Mouse (Mus musculus) adrenal gland, adult 2 months (tissue): ENCODE data around the gene Tnk1. TPM values are rescaled to one million over a fixed set of nuclear protein-coding genes. Genes with fewer than 3 reads are reported as not detected.

Experiments used
- DNase-seq: peaks from one replicate; pipeline ENCODE4 v3.0.0; 2021
- long read RNA-seq: library from polyadenylated mRNA; stranded (forward); transcript quantifications from one replicate; pipeline ENCODE4 v2.0.0, GENCODE M21; 2021
- polyA plus RNA-seq: library from polyadenylated mRNA; depleted of rRNA; stranded (reverse); fragments of >200 nt; gene quantifications from 2 replicates; pipeline ENCODE4 v1.2.3, GENCODE M21; 2012; rRNA removed
- total RNA-seq, 2 experiments: library from RNA; stranded (reverse); gene quantifications; 2 replicates each; pipeline ENCODE4 v1.2.3; 2021

Tnk1 gene
- under 1 TPM in 1 of 2 experiments, not detected in 1; 0.38 TPM for total RNA-seq
- 0.17 and 0.91 TPM in 2 replicates for polyA plus RNA-seq
- long read RNA-seq = 0 reads

DNA sequence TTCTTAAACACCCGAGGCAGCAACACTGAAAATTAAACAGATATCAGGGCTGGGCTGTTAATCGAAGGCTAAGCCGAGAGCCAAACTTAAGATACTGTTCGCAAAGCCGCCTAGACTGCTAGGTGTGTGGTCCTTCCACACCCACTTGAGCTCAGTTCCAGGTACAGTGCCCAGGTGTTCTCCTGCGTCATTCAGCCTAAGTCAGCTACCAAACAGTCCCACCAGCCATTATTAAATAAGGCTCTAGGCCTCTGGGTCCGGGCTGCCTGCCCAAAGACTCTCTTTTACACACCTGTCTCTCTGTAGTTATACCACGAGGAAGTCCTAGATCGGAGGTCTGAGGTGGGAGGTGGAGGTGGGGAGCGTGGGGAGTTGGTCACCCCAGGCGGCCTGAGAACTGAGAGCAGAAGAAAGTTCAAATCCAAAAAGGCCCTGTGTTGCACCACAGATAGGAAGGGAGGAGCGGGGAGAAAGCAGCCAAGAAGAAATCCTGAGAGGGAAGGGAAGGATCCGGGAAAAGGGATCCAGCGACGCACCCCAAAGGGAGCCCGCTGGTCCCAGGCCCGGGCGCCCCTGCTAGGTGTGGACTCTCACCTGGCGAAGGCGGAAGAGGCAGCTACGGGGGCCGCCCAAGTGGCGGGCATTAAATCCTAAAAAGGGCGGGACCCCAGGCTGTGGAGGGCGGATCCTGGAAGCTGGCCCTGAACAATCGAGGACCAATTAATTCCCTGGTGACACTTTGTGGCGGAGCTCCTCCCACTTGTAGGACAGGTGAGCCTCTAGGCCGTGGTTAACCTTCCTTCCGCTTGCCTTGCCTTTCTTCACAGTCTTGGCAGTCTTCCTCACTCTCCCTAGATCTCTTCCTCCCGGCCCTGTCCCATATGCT lies at the start of gene Tnk1:
Tnk1 (minus strand) TSS at position 618 of the 886 bp plus-strand sequence.
- DNase-seq = no peak

DNA sequence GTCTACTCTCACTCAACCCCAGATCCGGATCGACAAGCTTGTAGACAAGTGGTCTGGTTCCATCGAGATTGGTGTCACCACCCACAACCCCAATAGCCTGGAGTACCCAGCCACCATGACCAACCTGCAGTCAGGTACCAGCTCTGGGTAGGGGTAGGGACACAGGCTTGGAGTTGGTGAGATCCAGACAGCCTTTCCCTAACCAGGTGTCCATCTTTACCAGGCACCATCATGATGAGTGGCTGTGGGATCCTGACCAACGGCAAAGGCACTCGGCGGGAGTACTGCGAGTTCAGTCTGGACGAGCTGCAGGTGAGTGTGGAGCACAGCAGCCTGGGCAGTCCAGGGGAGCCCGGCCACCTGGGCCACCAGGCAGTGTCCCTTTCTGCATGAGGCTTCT lies 45.8 kb upstream of the Tnk1 start:
- DNase-seq = no peak

DNA sequence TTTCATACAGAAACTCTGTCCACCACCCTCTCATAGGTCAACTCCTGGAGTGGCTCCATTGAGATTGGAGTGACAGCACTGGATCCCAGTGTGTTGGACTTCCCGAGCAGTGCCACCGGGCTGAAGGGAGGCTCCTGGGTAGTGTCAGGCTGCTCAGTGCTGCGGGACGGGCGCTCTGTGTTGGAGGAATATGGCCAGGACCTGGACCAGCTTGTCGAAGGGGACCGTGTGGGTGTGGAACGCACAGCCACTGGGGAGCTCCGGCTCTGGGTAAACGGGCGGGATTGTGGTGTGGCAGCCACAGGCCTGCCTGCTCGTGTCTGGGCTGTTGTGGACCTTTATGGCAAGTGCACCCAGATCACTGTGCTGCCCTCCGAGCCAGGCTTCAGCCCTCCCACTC lies 44.4 kb upstream of the Tnk1 start:
- no peak for DNase-seq

DNA sequence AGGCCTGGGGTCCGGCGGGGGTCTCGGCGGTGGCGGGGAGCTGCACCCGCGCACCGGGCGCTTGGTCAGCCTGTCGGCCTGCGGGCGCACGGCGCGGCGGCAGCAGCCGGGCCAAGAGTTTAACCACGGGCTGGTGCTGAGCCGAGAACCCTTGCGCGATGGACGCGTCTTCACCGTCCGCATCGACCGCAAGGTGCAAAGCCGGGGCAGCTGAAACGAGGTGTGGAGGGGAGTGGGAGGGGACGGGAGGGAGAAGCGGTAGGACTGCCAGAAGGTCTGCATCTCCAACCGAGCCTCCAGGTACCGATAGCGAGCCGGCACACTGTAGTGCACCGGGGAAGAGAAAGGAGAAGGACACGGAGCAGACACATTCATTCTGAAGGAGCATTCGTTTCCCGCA lies 43.5 kb upstream of the Tnk1 start:
- DNase-seq = no peak

DNA sequence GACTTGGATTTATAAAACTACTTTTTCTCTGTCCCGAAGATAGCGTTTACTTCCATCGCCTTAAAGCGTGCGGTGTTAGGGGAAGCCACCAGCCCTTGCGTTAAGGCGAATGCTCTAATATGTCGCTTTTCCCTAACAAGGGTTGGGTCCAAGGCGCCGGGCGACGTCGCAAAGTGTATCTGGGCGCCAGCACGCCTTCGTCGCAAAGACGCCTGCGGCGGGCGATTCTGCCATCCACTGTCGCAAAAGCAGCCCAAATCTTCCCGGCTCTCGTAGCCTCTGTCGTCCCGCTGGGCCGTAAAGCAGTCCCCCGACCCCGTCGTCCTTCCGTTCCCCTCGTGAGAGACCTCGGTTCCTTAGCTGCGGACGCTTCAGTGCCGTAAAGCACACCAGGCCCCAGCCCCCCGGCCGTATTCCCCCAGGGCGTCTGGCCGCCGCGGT lies 42.9 kb upstream of the Tnk1 start:
- peak; percentile 97 for DNase-seq

DNA sequence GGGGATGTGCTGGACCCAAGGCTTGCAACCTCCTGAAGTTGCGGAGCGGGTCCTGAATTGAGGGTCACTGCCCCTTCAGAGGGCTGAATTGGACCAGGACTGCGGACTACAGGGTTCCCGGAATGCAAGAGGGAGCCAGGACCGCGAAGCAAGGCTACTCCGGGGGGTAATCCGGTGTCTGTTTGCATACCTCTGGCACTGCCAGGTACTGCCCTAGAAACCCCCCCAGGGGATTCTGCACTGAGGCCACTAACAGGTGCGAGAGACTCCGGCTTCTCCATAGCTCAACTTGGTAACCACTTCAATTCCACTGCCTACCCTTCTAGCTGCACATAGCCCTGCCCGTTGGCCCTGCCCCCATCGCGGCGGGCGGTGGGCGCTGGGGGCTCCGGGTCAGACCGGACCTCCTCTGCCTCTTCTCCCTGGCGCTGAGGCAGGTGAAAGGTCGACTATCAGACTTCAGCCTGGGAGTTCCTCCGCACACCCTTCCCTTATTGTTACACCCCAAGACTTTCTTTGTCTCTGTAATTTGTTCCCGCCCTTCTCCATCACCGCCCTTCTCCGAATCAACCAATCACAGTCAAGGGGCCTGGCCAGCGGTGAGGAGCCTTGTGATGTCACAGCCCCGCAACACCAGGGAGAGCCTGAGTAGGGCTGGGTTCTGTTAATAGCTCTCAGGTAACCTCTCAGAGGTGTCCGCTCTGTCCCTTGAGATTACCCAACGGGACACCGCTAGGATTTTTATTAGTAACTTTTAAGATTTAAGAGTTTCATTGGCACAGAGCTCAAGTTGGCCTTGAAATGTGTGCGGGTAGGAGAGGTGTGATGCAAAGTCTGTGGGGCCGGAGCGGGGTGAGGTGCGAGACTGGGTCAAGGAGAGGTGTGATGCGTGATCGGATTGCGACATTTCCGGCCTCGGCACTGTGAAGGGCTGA lies 42.2 kb upstream of the Tnk1 start, which contains the start of the genes 2810408A11Rik and Neurl4:
2810408A11Rik (minus strand) TSS at position 517 of the 935 bp plus-strand sequence.
Neurl4 (plus strand) TSS at position 602 of the 935 bp plus-strand sequence.
- DNase-seq = peak; percentile 92

DNA sequence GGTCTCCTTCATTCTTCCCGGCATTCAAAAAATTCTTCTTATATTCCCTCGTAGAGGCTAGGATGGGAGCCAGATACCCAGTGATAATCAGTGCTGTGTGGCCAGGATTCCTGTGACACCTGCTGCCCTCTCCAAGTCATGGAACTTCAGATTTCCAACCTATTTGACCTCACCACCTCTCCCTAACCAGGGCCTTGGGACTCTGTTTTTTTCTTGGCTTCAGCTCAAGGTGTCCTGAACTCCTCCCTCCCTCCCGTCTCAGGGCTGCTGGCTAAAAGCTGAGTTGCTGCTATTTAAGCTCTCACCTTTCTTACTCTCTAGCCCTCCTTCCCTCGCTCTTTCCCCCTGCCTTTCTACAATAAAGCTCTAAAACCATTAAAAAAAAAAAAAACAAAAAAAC lies 41.3 kb upstream of the Tnk1 start:
- DNase-seq = no peak

DNA sequence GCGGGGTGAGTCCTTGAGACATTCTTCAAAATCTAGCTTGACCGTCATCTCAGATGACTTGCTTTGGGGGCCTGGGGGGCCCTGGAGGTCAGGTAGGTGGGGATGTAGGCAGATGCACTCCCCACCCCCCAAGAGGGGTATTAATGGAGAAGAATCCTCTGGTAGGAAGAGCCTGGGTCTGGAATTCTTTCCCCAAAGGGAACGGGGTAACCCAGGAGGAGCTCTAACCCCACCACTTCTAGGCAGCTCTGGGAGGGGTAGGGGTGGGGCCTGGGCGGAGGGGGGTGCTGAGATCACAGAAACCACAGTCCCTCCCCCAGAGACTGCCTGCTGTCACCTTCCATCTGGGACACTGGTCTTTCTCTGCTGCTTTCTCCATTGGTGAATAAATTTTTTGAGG lies 36.8 kb upstream of the Tnk1 start, which contains the start of gene Acap1:
Acap1 (minus strand) TSS at position 249 of the 400 bp plus-strand sequence.
- DNase-seq = no peak

DNA sequence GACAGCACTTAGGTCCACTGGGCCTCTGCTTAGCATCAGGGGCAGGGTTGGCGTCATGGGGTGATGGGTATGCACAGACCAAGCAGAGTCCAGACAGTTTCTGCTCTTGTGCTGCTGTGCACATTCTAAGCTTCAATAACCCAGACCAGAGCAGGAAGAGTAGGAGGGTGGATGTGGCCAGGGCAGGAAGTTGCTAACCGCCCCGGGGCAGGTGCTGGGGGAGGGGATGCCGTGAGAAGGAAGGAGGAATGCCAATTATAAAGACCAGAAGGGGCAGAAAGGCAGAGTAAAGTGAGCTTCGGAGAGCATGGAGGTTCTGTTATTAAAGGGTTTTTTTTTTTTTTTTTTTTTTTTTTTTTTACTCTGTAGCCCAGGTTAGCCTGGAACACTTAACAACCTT lies 36.1 kb upstream of the Tnk1 start:
- no peak for DNase-seq

DNA sequence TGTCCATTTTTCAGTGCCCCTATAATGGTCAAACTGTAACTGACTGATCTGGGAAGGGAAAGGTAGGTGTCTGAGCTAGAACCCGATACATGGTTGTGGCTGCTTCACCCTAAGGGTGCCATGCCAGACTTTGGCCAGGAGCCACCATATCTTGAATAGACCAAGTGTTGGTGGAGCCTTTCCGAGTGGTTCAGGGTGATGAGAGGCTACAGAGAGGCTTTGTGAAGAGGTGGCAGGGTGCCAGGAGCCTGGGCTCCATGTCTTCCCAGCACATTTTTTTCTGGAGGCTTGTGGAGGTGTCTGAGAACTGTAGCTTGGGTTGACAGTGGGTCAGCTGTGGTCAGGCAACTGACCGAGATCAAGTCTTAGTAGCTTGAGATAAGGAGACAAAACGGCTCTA lies 33.0 kb upstream of the Tnk1 start:
- no peak for DNase-seq

DNA sequence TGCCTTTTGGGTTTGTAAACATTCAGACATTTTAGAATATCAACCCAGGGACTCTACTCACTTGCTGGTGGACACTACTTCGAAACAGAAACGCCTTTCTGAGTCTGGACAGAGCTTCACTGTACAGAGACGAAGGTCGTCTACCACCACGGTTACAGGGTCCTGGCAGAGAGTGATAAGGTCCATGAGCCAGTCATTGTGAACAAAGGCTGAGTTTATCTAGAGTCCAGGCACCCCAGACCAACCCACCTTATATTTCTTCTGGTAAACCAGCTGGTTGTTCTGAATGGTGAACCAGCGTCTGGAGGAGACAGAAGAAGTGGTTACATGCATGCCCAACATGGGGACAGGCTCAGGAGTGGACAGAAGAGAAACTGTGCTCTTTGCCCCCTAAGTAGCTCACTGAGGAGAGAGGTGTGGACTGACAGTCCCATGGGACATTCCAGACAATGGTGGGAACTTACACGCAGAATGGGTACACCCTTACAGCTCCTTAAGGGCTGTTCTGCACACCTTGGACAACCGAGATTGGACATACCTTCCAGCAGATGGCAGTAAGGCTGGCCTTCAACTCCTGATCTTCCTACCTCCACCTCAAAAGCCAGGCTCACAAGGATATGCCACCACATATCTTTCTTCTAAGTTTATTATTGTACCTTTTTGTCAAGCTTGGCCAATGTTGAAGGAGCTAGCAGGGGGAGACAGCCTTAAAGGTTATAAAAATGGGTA lies 28.5 kb upstream of the Tnk1 start:
- DNase-seq = no peak

DNA sequence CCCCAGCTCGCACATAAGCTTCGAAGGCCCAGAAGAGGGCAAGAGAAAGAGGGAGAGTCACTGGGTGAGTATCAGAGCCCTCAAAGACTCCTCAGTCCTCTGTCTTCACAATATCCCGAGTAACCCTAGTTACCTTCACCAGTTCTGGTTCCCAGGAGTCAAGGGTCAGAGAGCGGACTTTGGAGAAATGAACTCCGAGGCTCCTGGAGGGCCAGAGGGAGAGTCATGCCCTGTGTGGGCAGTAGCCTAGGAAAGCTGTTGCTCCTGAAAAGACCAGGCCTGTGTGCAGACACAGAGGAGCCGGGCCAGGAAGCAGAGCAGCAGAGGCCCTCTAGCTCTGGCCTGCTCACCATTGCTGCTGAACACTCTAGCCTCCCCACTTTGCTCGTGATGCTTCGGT lies 26.1 kb upstream of the Tnk1 start:
- DNase-seq = no peak

DNA sequence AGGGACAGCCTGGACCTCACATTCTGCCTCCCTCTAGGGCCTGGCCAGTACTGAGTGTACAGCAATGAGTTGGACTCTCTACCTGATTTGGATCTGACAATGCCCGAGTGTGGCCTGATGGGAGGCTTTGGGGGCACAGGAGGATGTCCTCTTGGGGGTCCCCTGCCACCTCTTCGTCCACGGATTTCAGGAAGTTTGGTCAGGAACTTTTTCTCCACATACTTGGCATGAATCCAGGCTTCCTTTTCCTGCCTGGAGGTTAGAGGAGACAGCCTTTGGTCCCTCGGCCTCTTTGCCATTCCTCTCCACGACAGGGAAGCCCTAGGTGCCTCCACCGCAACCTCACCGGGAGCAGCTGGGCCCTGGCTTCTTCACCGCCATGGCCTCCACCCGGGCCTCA lies 25.7 kb upstream of the Tnk1 start:
- no peak for DNase-seq

DNA sequence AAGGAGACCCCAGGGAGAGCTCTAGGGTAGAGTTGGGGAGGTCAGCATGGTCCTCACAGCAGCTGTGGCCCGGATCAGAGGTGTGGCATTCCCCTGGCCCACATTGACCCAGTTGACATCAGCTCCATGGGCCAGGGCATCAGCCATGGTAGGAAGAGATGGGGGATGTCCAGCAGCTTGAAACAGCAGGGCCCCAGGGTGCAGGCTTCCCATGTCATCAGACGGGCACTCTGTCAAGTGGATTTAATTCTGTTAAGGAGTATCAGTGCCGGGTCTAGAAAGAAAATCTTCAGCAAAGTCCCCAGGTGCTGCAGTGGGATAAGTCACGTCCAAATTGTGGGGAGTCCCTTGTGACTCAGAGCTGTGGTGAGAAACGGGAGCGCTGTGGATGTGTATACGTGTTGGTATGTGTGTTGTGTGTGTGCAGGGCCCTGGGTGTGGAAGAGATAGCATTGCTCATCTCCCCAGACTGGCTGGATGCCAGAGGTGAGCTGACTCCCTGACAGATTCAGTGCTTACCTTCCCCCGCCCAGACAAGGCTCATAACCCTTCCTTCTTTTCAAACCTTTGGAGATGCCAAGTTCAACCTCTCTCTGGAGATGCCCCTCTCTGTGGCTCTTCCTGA lies 25.1 kb upstream of the Tnk1 start:
- DNase-seq = no peak

DNA sequence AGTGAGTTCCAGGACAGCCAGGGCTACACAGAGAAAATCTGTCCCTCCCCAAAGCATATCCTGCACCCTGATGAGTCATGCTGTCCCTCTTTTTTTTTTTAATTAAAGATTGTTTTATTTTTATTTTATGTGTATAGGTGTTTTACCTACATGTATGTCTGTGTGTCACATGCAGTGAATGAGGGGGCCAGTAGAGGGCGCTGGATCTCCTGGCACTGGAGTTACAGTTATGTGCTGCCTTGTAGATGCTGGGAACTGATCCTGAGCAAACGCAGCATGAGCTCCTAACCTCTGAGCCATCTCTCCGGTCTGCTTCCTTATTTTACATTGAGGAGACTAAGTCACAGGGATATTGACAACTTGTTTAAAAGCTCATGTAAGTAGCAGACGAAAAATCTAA lies 24.5 kb upstream of the Tnk1 start:
- no peak for DNase-seq

DNA sequence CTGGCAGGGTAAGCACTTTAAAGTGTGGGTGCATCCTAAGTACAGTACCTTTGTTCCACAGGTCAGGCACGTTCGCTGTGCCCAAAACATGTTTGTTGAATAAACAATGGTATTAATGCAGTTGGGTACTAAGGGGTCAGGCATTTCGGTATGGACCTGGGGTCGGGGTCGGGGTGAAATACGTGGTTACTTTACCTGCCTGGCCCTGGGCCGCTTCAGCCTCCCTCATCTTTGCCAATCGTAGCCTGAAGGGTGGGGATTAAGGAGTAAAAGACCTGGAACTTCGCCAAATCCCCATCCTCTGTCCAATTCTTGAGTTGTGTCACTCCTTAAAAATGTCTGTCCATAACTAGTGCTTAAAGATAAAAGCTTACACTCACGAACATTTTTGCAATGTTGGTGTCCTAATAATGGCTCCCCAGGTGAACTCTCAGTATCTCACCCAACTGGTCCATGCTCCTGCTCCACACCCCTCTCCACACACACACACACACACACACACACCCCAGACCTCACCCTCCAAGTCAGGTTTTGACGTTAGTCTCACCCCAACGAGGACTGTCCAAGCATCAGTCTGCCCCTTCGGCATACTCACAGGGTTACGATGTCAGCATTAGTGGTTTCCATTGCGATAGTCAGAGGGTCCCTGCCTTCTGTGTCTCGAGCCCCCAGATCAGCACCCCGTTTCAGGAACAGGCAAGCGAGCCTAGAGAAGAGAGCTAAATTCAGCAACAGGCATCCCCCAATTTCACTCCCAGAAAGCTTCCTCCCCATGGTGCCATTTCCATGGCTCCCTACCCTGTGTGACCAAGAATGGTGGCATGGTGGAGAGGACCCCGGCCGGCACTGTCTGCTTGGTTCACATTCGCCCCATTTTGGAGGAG lies 23.5 kb upstream of the Tnk1 start:
- no peak for DNase-seq

DNA sequence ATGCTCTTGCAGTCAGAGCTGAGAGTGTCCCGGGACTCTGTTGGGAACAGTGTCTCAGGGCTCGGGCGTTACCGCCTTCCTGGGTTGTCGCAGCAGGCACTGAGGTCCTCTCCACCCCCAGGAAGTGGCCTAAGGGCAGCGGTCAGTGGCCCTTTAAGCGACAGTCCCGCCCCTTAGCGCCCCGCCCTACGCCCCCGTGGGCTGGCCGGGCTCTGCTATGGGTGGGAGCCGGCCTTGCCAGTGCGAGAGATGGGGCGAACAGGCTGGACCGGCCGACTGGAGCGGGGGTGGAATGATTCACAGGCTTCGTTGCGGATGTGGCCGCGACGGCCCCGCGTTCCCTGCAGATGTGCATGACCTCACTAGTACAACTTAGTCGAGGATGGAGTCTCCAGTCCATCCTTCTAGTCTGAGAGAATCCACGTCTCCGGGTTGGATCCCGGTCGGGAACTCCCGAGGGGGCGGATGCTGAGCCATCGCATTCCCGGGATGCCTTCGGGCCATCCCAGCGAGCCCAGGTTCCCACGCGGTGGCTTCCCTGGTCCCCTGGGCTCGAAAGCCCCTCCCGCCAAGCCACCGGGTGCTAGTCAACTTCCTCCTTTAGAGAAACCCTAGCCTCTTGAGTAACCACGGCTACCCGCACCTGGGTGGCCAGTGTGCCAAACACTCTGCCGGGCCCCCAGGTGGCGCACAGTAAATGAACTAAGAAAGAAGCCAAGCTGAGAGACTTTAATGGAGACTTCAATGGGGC lies 22.5 kb upstream of the Tnk1 start, which contains the start of gene Kctd11:
Kctd11 (minus strand) TSS at position 554 of the 751 bp plus-strand sequence.
- peak; percentile 97 for DNase-seq

DNA sequence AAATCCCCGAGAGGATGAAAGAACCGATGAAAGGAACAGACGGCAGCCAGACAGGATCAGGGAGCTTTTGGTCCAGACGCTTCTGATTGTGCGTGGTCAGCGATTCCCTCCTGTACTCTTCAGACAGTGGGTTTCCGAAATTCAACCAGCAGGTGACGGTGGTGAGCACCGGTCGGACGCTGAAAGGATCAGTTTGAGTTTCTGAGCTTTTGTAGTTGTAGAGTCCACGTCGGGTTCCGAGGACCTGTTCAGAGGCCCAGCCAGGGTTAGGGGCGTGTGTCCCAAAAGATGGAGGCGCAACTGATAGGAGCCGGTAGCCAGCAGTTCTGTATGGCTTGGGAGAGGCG lies 21.9 kb upstream of the Tnk1 start:
- DNase-seq = no peak

DNA sequence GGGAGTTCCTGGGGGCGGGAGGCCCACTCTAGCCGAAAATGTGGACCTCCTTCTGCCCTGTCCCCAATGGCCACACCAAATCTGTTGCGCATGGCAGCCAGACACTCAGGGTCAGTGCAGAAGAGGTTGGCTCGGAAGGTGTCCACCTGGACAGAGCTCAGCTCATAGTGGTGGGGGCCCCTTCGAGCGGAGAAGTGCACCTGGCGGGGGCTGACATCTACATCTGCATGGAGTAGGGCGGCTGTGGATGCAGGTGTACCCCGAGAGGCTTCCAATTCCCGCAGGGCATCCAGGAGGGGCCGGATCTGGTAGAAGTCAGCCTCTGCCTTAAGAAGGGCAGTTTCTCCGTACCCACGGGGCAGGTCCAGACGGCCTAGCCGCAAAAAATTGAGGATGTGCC lies 21.2 kb upstream of the Tnk1 start:
- no peak for DNase-seq

DNA sequence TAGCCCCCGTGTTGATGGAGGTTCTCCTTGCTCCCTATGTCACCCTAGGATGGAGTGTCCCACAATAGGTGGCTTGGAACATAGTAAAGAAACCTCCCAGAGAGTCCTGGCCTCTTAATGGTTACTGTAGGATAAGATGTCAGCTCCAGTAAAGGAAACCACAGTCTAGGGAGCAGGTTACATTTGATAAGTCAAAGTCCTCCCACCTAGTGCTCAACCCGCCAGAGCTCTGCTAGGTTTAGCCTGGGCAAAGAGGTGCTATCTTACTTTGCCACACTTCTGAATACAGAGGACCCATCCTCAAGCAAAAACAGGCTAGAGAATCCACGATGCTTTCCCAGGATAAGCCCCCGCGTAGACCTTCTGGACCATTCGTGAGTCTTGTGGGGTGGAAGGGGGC lies 20.4 kb upstream of the Tnk1 start:
- no peak for DNase-seq
